Comparison of ENCODE assay signal across 33 mouse cellular contexts in genomic region chr3:114932881-114933280, GRCm38 (mm10). TPM values are rescaled to one million over a fixed set of nuclear protein-coding genes. Genes with fewer than 3 reads are reported as not detected.
DNase-seq lines count a peak whose midpoint lies in the region; ATAC-seq and TF ChIP-seq lines count a peak whose summit lies in the region.
"Had no signal": no experiment of that assay in that cellular context is flagged by ENCODE, and none has a peak within 500 bp of the region (broad histone marks: within the 10 kb centered on the region; RNA-seq: fewer than 3 reads in every experiment).

No protein-coding gene starts in this region.

- peak overlapping the region; percentile 52; the same call in 1 of the 2 replicates for H3K27ac ChIP-seq in embryonic fibroblast, embryonic 13.5 days (ENCODE audit: insufficient read depth, low read length)
- H3K27ac ChIP-seq: forebrain, embryonic 10.5 days; forebrain, embryonic 15.5 days; hindbrain, embryonic 12.5 days; hindbrain, postnatal 0 days; intestine, embryonic 15.5 days; kidney, postnatal 0 days; left cerebral cortex, adult 2 months; limb, embryonic 12.5 days; lung, embryonic 15.5 days; stomach, postnatal 0 days had no signal

- peak; percentile 47; the same call in 1 of the 2 replicates for ATAC-seq in frontal cortex, adult (ENCODE audit: low TSS enrichment)
- no peak for ATAC-seq in erythroblast, adult 5-6 weeks (replicated peaks; ENCODE audit: low FRiP score, poor library complexity, severe bottlenecking)
- ATAC-seq: forebrain, embryonic 15.5 days; hindbrain, postnatal 0 days; intestine, embryonic 15.5 days; midbrain, embryonic 16.5 days had no signal

- TF ChIP-seq CTCF in embryonic fibroblast, embryonic 13.5 days (IDR thresholded peaks at IDR 0.05; ENCODE audit: borderline replicate concordance, insufficient read depth, low read length), result no peak

- no peak for TF ChIP-seq POLR2A in embryonic fibroblast, embryonic 13.5 days (IDR thresholded peaks at IDR 0.05; ENCODE audit: low read depth, low read length)

- H3K4me1 ChIP-seq in embryonic fibroblast, embryonic 13.5 days (ENCODE audit: control insufficient read depth, insufficient read depth, low read length), result peaks cover 8% of the 10 kb centered on the region; the same call in 1 of the 2 replicates
- H3K4me1 ChIP-seq: forebrain, embryonic 15.5 days; hindbrain, embryonic 12.5 days; intestine, embryonic 15.5 days; limb, embryonic 12.5 days; lung, embryonic 15.5 days had no signal

- H3K4me3 ChIP-seq in embryonic fibroblast, embryonic 13.5 days (ENCODE audit: insufficient read depth, low read length), result no peak overlapping the region
- H3K4me3 ChIP-seq: forebrain, embryonic 10.5 days; forebrain, embryonic 15.5 days; hindbrain, embryonic 12.5 days; intestine, embryonic 15.5 days; left cerebral cortex, adult 2 months; limb, embryonic 12.5 days; lung, embryonic 15.5 days had no signal

- DNase-seq in frontal cortex, postnatal 14 days (ENCODE audit: low spot score in 2 of 2), result no peak
- peak; percentile 7 for DNase-seq in 416B (ENCODE audit: low read depth)
- DNase-seq in Muller cell, postnatal 12 days (ENCODE audit: inconsistent ontology term), result peak; percentile 86
- DNase-seq: adrenal gland, adult 8-10 months; gastrocnemius, postnatal 14 days; heart, adult 18-20 months; heart, postnatal 36 days; kidney, adult 2 months; kidney, postnatal 4 days; right cerebral cortex, postnatal 4 days; thymus, adult 2 months; thymus, postnatal 36 days had no signal

RNA-seq across cellular contexts. Expression of gene Olfm3, which starts 29.0 kb away (rescaled TPM):
- polyA plus RNA-seq in embryonic fibroblast, embryonic 13.5 days (2011; ENCODE audit: insufficient read length, low read depth, missing spikeins), result not detected in 2 replicates
- total RNA-seq in erythroblast, adult 5-6 weeks (2015; ENCODE audit: low replicate concordance), result not detected in 2 replicates
- total RNA-seq in erythroblast, adult 5-6 weeks (2017; ENCODE audit: low replicate concordance), result not detected in 2 replicates
- total RNA-seq: CH12.LX; ES-E14; gastrocnemius, postnatal 14 days; heart, adult 18-20 months; heart, postnatal 36 days; megakaryocyte, adult 5-6 weeks; neutrophil, adult 5-6 weeks had no signal
- polyA plus RNA-seq: C2C12; heart, embryonic 11.5 days; limb, embryonic 12.5 days; spleen, adult 2 months had no signal

Comparison
In these comparisons a context has a peak if more than half of its experiments do, and no peak if none do; other contexts are left out.
1. DNase-seq: peak in 416B (single experiment) and Muller cell, postnatal 12 days (single experiment); none in frontal cortex, postnatal 14 days (0 of 2).